Mouse (Mus musculus) ES-E14 (cell line): ENCODE data around the gene Ebi3. TPM values are rescaled to one million over a fixed set of nuclear protein-coding genes. Genes with fewer than 3 reads are reported as not detected.
A peak's percentile ranks its signal among the peaks of the same experiment; 100 is the strongest.

Source experiments
- DNase-seq: peaks from one replicate; pipeline ENCODE4 v3.0.0-alpha.2; 2013; ENCODE audit warnings: low read depth, low spot score
- H3K27ac ChIP-seq: 2 replicates; pipeline ENCODE4 v1.5.1; 2012; ENCODE audit warnings: low read depth, mild to moderate bottlenecking, low read length, moderate library complexity, mixed read lengths; ENCODE audit not compliant: poor library complexity, insufficient read depth, severe bottlenecking
- H3K36me3 ChIP-seq: 2 replicates; pipeline ENCODE4 v1.6.1; 2012; ENCODE audit warnings: mild to moderate bottlenecking, low read length, moderate library complexity, mixed read lengths; ENCODE audit not compliant: control insufficient read depth, poor library complexity, insufficient read depth, severe bottlenecking
- H3K4me1 ChIP-seq, 2 experiments: fragments of 150-350 bp in 1 of 2; sonication (generic) in 1 of 2; 2 replicates each; pipeline ENCODE4 v1.6.1; 2012; ENCODE audit warnings: low read length in 2 of 2, mild to moderate bottlenecking in 1 of 2, mixed read lengths in 1 of 2; ENCODE audit not compliant: control insufficient read depth in 2 of 2, insufficient read depth in 2 of 2, poor library complexity in 1 of 2
- H3K4me3 ChIP-seq, 2 experiments: fragments of 150-350 bp in 1 of 2; sonication (generic) in 1 of 2; 2 replicates each; pipeline ENCODE4 v1.5.1; 2012; ENCODE audit warnings: low read length in 2 of 2, low read depth in 1 of 2, mild to moderate bottlenecking in 1 of 2, mixed read lengths in 1 of 2; ENCODE audit not compliant: insufficient read depth in 1 of 2, poor library complexity in 1 of 2, severe bottlenecking in 1 of 2
- H3K9ac ChIP-seq: 2 replicates; pipeline ENCODE4 v1.6.1; 2012; ENCODE audit warnings: low read depth, mild to moderate bottlenecking, low read length, mixed read lengths; ENCODE audit not compliant: poor library complexity, insufficient read depth, severe bottlenecking
- H3K9me3 ChIP-seq: fragments of 150-350 bp; sonication (generic); 2 replicates; pipeline ENCODE4 v1.6.1; 2012; ENCODE audit warnings: low read depth, mild to moderate bottlenecking, low read length; ENCODE audit not compliant: control insufficient read depth, insufficient read depth
- CHD2 ChIP-seq: IDR thresholded peaks from 2 replicates; pipeline ENCODE4 v1.6.1; 2014; ENCODE audit warnings: mild to moderate bottlenecking, low read depth, low read length, inconsistent platforms
- HCFC1 ChIP-seq: IDR thresholded peaks from 2 replicates; pipeline ENCODE4 v1.6.1; 2012; ENCODE audit warnings: low read length, inconsistent platforms, borderline replicate concordance; ENCODE audit not compliant: insufficient read depth
- MAFK ChIP-seq: IDR thresholded peaks from 2 replicates; pipeline ENCODE4 v1.6.1; 2014; ENCODE audit warnings: mild to moderate bottlenecking, low read depth, low read length, inconsistent platforms; ENCODE audit not compliant: insufficient read depth
- ZC3H11A ChIP-seq: IDR thresholded peaks from 2 replicates; pipeline ENCODE4 v1.6.1; 2012; ENCODE audit warnings: low read depth, mild to moderate bottlenecking, inconsistent platforms, low read length, borderline replicate concordance
- ZNF384 ChIP-seq: IDR thresholded peaks from 2 replicates; pipeline ENCODE4 v1.6.1; 2012; ENCODE audit warnings: low read depth, low read length, inconsistent platforms
- in situ Hi-C, 2 experiments: fragments of 600-800 bp; cut with MboI; formaldehyde crosslinking; loops; one replicate each; pipeline ENCODE4 v1.15.1; 2025; ENCODE audit warnings: low sequenced_read_pairs in 2 of 2, inconsistent platforms in 1 of 2; ENCODE audit not compliant: unreplicated experiment in 2 of 2
- total RNA-seq: library from RNA; depleted of rRNA; stranded (reverse); fragments of 300-350 nt; gene quantifications from 2 replicates; pipeline ENCODE4 v1.2.3, GENCODE M21; 2012

Gene Ebi3
- total RNA-seq, 1 experiment: 0.49 TPM

GRCm38 (mm10) chr17:55986030-55986961 lies 33.9 kb downstream of the Ebi3 start, which contains the start of gene Fsd1:
Gene Fsd1, plus strand, starts transcription at chr17:55986509.
- in situ Hi-C loops: no loop called here
- Histone ChIP-seq H3K9me3 (no peaks in the 10 kb centered on the region), H3K4me1 (no peaks in the 10 kb centered on the region; a peak in 1 of 4 replicates), H3K9ac (peak within 1 kb of the TSS; percentile 47), H3K27ac (no peak within 1 kb of the TSS), H3K4me3 (peak within 1 kb of the TSS; percentile 67 to 84), H3K36me3 (no peaks in the 10 kb centered on the region; the same call in 1 of the 2 replicates)
- DNase-seq: no peak
- TF ChIP-seq HCFC1 (peak; percentile 88), ZC3H11A (no peak)

- H3K27ac ChIP-seq: no peak overlapping the region
- no peaks in the 10 kb centered on the region for H3K9me3 ChIP-seq
- no peak for DNase-seq
- no peak overlapping the region for H3K9ac ChIP-seq
- no peak overlapping the region for H3K4me3 ChIP-seq
- in situ Hi-C loops: no loop called here
- no peak for TF ChIP-seq MAFK
- TF ChIP-seq HCFC1: no peak
- no peak for TF ChIP-seq ZC3H11A
- TF ChIP-seq ZNF384: no peak
- TF ChIP-seq CHD2: no peak
- H3K36me3 ChIP-seq: peaks cover 2% of the 10 kb centered on the region; the same call in 1 of the 2 replicates
- H3K4me1 ChIP-seq: no peaks in the 10 kb centered on the region; a peak in 1 of 4 replicates
These were observed 37.9 kb downstream of the Ebi3 start for GRCm38 (mm10) chr17:55990278-55990898.

GRCm38 (mm10) chr17:55996007-55996406 lies 43.6 kb downstream of the Ebi3 start:
- Histone ChIP-seq H3K4me3 (peak overlapping the region in 1 of 2 experiments; percentile 14; a peak in 1 of 4 replicates), H3K9me3 (no peaks in the 10 kb centered on the region), H3K27ac (no peak overlapping the region), H3K36me3 (peaks cover 3% of the 10 kb centered on the region; the same call in 1 of the 2 replicates), H3K4me1 (peaks cover 0 to 5% of the 10 kb centered on the region in 2 experiments; a peak in 1 of 4 replicates), H3K9ac (0 out of 2 replicates have a peak overlapping the region, but pooled peaks have one; percentile 3)
- in situ Hi-C loops: no loop called here
- DNase-seq: no peak
- no peak for TF ChIP-seq HCFC1
- TF ChIP-seq ZNF384: no peak
- no peak for TF ChIP-seq MAFK
- TF ChIP-seq ZC3H11A: no peak
- no peak for TF ChIP-seq CHD2

GRCm38 (mm10) chr17:55999794-56000499 lies 47.5 kb downstream of the Ebi3 start:
- Histone ChIP-seq H3K4me1 (peaks cover 0 to 5% of the 10 kb centered on the region in 2 experiments; a peak in 1 of 4 replicates), H3K9me3 (no peaks in the 10 kb centered on the region), H3K9ac (peak overlapping the region; percentile 67), H3K4me3 (peak overlapping the region; percentile 46 to 87), H3K27ac (no peak overlapping the region), H3K36me3 (peaks cover 3% of the 10 kb centered on the region; the same call in 1 of the 2 replicates)
- no peak for TF ChIP-seq ZNF384
- no peak for TF ChIP-seq ZC3H11A
- no peak for TF ChIP-seq MAFK
- DNase-seq: no peak
- in situ Hi-C loops: no loop called here
